Mouse (Mus musculus): ENCODE measurements at regions not wholly inside any gene's neighbourhood (a gene's known extent, or its start where the extent isn't known, plus 50 kb on each side); places are given as distances from the start of the nearest gene placed in this dataset.

GRCm38 (mm10) chr4:131577571-131577970, 260.5 kb downstream of the Ptpru start:
- Histone ChIP-seq H3K4me3 (no peak overlapping the region), H3K9ac (no peak overlapping the region), H3K4me1 (replicated peaks) (no peaks in the 10 kb centered on the region), H3K9me3 (replicated peaks) (no peaks in the 10 kb centered on the region), H3K4me2 (no peak overlapping the region), H3K36me3 (no peaks in the 10 kb centered on the region), H3K27ac (ENCODE audit: poor library complexity, severe bottlenecking) (no peak overlapping the region), H3K27me3 (replicated peaks) (0 out of 2 replicates have a peak, but pooled peaks cover 3% of the 10 kb centered on the region)
- ATAC-seq (ENCODE audit: insufficient number of reproducible peaks, low FRiP score): no peak
- 50% methylated on average over 4 of the region's 4 CpGs for WGBS

- Histone ChIP-seq H3K9me3 (replicated peaks) (no peaks in the 10 kb centered on the region), H3K27me3 (replicated peaks) (0 out of 2 replicates have a peak, but pooled peaks cover 5% of the 10 kb centered on the region), H3K4me3 (no peak overlapping the region), H3K27ac (ENCODE audit: poor library complexity, severe bottlenecking) (no peak overlapping the region), H3K4me1 (replicated peaks) (no peaks in the 10 kb centered on the region), H3K4me2 (no peak overlapping the region), H3K9ac (no peak overlapping the region), H3K36me3 (no peaks in the 10 kb centered on the region)
- ATAC-seq (ENCODE audit: insufficient number of reproducible peaks, low FRiP score): no peak
- WGBS: 35% methylated on average over 3 of the region's 3 CpGs
These were observed 252.1 kb downstream of the Ptpru start for GRCm38 (mm10) chr4:131585946-131586345.

- H3K27me3 ChIP-seq (replicated peaks): 0 out of 2 replicates have a peak, but pooled peaks cover 5% of the 10 kb centered on the region
- WGBS: 60% methylated on average over 7 of the region's 7 CpGs
- H3K36me3 ChIP-seq: no peaks in the 10 kb centered on the region
- ATAC-seq (ENCODE audit: insufficient number of reproducible peaks, low FRiP score): no peak
- H3K4me3 ChIP-seq: no peak overlapping the region
- H3K4me1 ChIP-seq (replicated peaks): no peaks in the 10 kb centered on the region
- H3K9me3 ChIP-seq (replicated peaks): no peaks in the 10 kb centered on the region
- no peak overlapping the region for H3K9ac ChIP-seq
- no peak overlapping the region for H3K4me2 ChIP-seq
- H3K27ac ChIP-seq (ENCODE audit: poor library complexity, severe bottlenecking): no peak overlapping the region
These were observed 250.6 kb downstream of the Ptpru start for GRCm38 (mm10) chr4:131587536-131587935.

GRCm38 (mm10) chr4:131590136-131590535, 248.0 kb downstream of the Ptpru start:
- Histone ChIP-seq H3K4me2 (no peak overlapping the region), H3K36me3 (no peaks in the 10 kb centered on the region), H3K27me3 (replicated peaks) (no peaks in the 10 kb centered on the region; the same call in 1 of the 2 replicates), H3K9me3 (replicated peaks) (no peaks in the 10 kb centered on the region), H3K4me3 (no peak overlapping the region), H3K9ac (no peak overlapping the region), H3K27ac (ENCODE audit: poor library complexity, severe bottlenecking) (no peak overlapping the region), H3K4me1 (replicated peaks) (no peaks in the 10 kb centered on the region)
- 65% methylated on average over 4 of the region's 4 CpGs for WGBS
- ATAC-seq (ENCODE audit: insufficient number of reproducible peaks, low FRiP score): no peak

GRCm38 (mm10) chr4:131591456-131591855, 246.6 kb downstream of the Ptpru start:
- no peaks in the 10 kb centered on the region; the same call in 1 of the 2 replicates for H3K27me3 ChIP-seq (replicated peaks)
- H3K4me3 ChIP-seq: no peak overlapping the region
- H3K9ac ChIP-seq: no peak overlapping the region
- H3K27ac ChIP-seq (ENCODE audit: poor library complexity, severe bottlenecking): no peak overlapping the region
- H3K36me3 ChIP-seq: no peaks in the 10 kb centered on the region
- H3K4me1 ChIP-seq (replicated peaks): no peaks in the 10 kb centered on the region
- no peak overlapping the region for H3K4me2 ChIP-seq
- H3K9me3 ChIP-seq (replicated peaks): no peaks in the 10 kb centered on the region
- no peak for ATAC-seq (ENCODE audit: insufficient number of reproducible peaks, low FRiP score)
- WGBS: 80% methylated on average over 5 of the region's 5 CpGs

- Histone ChIP-seq H3K4me2 (no peak overlapping the region), H3K27ac (ENCODE audit: poor library complexity, severe bottlenecking) (no peak overlapping the region), H3K9ac (no peak overlapping the region), H3K4me3 (no peak overlapping the region), H3K4me1 (replicated peaks) (no peaks in the 10 kb centered on the region), H3K27me3 (replicated peaks) (peaks cover 3% of the 10 kb centered on the region; the same call in 1 of the 2 replicates), H3K9me3 (replicated peaks) (no peaks in the 10 kb centered on the region; the same call in 1 of the 2 replicates), H3K36me3 (no peaks in the 10 kb centered on the region)
- no peak for ATAC-seq (ENCODE audit: insufficient number of reproducible peaks, low FRiP score)
- WGBS: 85% methylated on average over 10 of the region's 10 CpGs
These were observed 240.1 kb downstream of the Ptpru start for GRCm38 (mm10) chr4:131597996-131598395.

- Histone ChIP-seq H3K36me3 (no peaks in the 10 kb centered on the region), H3K9me3 (replicated peaks) (0 out of 2 replicates have a peak, but pooled peaks cover 7% of the 10 kb centered on the region), H3K27ac (ENCODE audit: poor library complexity, severe bottlenecking) (no peak overlapping the region), H3K9ac (no peak overlapping the region), H3K4me2 (no peak overlapping the region), H3K4me3 (no peak overlapping the region), H3K27me3 (replicated peaks) (peaks cover 10% of the 10 kb centered on the region; the same call in 1 of the 2 replicates), H3K4me1 (replicated peaks) (no peaks in the 10 kb centered on the region)
- WGBS: 72% methylated on average over 8 of the region's 8 CpGs
- ATAC-seq (ENCODE audit: insufficient number of reproducible peaks, low FRiP score): no peak
These were observed 223.7 kb downstream of the Ptpru start for GRCm38 (mm10) chr4:131614434-131614833.

- Histone ChIP-seq H3K4me2 (no peak overlapping the region), H3K36me3 (no peaks in the 10 kb centered on the region), H3K4me3 (no peak overlapping the region), H3K9me3 (replicated peaks) (0 out of 2 replicates have a peak, but pooled peaks cover 7% of the 10 kb centered on the region), H3K9ac (no peak overlapping the region), H3K27me3 (replicated peaks) (peaks cover 1% of the 10 kb centered on the region; the same call in 1 of the 2 replicates), H3K4me1 (replicated peaks) (no peaks in the 10 kb centered on the region), H3K27ac (ENCODE audit: poor library complexity, severe bottlenecking) (no peak overlapping the region)
- ATAC-seq (ENCODE audit: insufficient number of reproducible peaks, low FRiP score): no peak
- 79% methylated on average over 12 of the region's 12 CpGs for WGBS
These were observed 222.5 kb downstream of the Ptpru start for GRCm38 (mm10) chr4:131615587-131615986.

- Histone ChIP-seq H3K4me3 (no peak overlapping the region), H3K9ac (no peak overlapping the region), H3K36me3 (no peaks in the 10 kb centered on the region), H3K4me1 (replicated peaks) (no peaks in the 10 kb centered on the region), H3K4me2 (no peak overlapping the region), H3K27ac (ENCODE audit: poor library complexity, severe bottlenecking) (no peak overlapping the region), H3K27me3 (replicated peaks) (peaks cover 3% of the 10 kb centered on the region; the same call in 1 of the 2 replicates), H3K9me3 (replicated peaks) (no peaks in the 10 kb centered on the region)
- no peak for ATAC-seq (ENCODE audit: insufficient number of reproducible peaks, low FRiP score)
- WGBS: 65% methylated on average over 5 of the region's 5 CpGs
These were observed 200.0 kb downstream of the Ptpru start for GRCm38 (mm10) chr4:131638105-131638504.

- H3K36me3 ChIP-seq: no peaks in the 10 kb centered on the region
- H3K9ac ChIP-seq: no peak overlapping the region
- 63% methylated on average over 8 of the region's 8 CpGs for WGBS
- ATAC-seq (ENCODE audit: insufficient number of reproducible peaks, low FRiP score): no peak
- no peak overlapping the region for H3K4me3 ChIP-seq
- H3K9me3 ChIP-seq (replicated peaks): no peaks in the 10 kb centered on the region
- no peaks in the 10 kb centered on the region for H3K4me1 ChIP-seq (replicated peaks)
- H3K27ac ChIP-seq (ENCODE audit: poor library complexity, severe bottlenecking): no peak overlapping the region
- no peaks in the 10 kb centered on the region for H3K27me3 ChIP-seq (replicated peaks)
- no peak overlapping the region for H3K4me2 ChIP-seq
These were observed 182.1 kb downstream of the Ptpru start for GRCm38 (mm10) chr4:131656034-131656433.

GRCm38 (mm10) chr4:131657922-131658321, 180.2 kb downstream of the Ptpru start:
- Histone ChIP-seq H3K9ac (no peak overlapping the region), H3K4me1 (replicated peaks) (no peaks in the 10 kb centered on the region), H3K9me3 (replicated peaks) (no peaks in the 10 kb centered on the region), H3K4me2 (no peak overlapping the region), H3K4me3 (no peak overlapping the region), H3K27me3 (replicated peaks) (no peaks in the 10 kb centered on the region), H3K27ac (ENCODE audit: poor library complexity, severe bottlenecking) (no peak overlapping the region), H3K36me3 (no peaks in the 10 kb centered on the region)
- ATAC-seq (ENCODE audit: insufficient number of reproducible peaks, low FRiP score): no peak
- WGBS: 21% methylated on average over 10 of the region's 10 CpGs

GRCm38 (mm10) chr4:131660931-131661330, 177.2 kb downstream of the Ptpru start:
- no peak for ATAC-seq (ENCODE audit: insufficient number of reproducible peaks, low FRiP score)
- Histone ChIP-seq H3K9me3 (replicated peaks) (no peaks in the 10 kb centered on the region), H3K27ac (ENCODE audit: poor library complexity, severe bottlenecking) (no peak overlapping the region), H3K4me1 (replicated peaks) (no peaks in the 10 kb centered on the region), H3K9ac (no peak overlapping the region), H3K4me3 (no peak overlapping the region), H3K27me3 (replicated peaks) (no peaks in the 10 kb centered on the region), H3K36me3 (no peaks in the 10 kb centered on the region), H3K4me2 (no peak overlapping the region)
- WGBS: 78% methylated on average over 2 of the region's 2 CpGs
